Mouse (Mus musculus) right cerebral cortex, postnatal 10 days (tissue): Measurements from ENCODE around the gene Capzb.

Experiments
- DNase-seq, 2 experiments: peaks; one replicate each; pipeline ENCODE4 v3.0.0; 2021; ENCODE audit warnings: low spot score in 2 of 2

The Capzb gene

GRCm38 (mm10) chr4:139265783-139266499 lies 73.2 kb downstream of the Capzb start:
- no peak for DNase-seq

GRCm38 (mm10) chr4:139266500-139266865 lies 73.8 kb downstream of the Capzb start:
- no peak for DNase-seq

- no peak for DNase-seq
Measured at GRCm38 (mm10) chr4:139267335-139267734, 74.6 kb downstream of the Capzb start.

GRCm38 (mm10) chr4:139268242-139268641 lies 75.5 kb downstream of the Capzb start:
- no peak for DNase-seq

GRCm38 (mm10) chr4:139270168-139270567 lies 77.5 kb downstream of the Capzb start:
- no peak for DNase-seq

- DNase-seq: no peak
Measured at GRCm38 (mm10) chr4:139271562-139271961, 78.9 kb downstream of the Capzb start.

- DNase-seq: no peak
Measured at GRCm38 (mm10) chr4:139272951-139273680, 80.4 kb downstream of the Capzb start.

- DNase-seq: no peak
Measured at GRCm38 (mm10) chr4:139274573-139274972, 81.9 kb downstream of the Capzb start.

- DNase-seq: no peak
Measured at GRCm38 (mm10) chr4:139276411-139276810, 83.7 kb downstream of the Capzb start.

GRCm38 (mm10) chr4:139280530-139280929 lies 87.8 kb downstream of the Capzb start:
- no peak for DNase-seq

GRCm38 (mm10) chr4:139281791-139282345 lies 89.2 kb downstream of the Capzb start:
- DNase-seq: no peak

GRCm38 (mm10) chr4:139282955-139283417 lies 90.3 kb downstream of the Capzb start:
- no peak for DNase-seq

GRCm38 (mm10) chr4:139284877-139285276 lies 92.2 kb downstream of the Capzb start:
- DNase-seq: no peak

- DNase-seq: no peak
Measured at GRCm38 (mm10) chr4:139286234-139286633, 93.5 kb downstream of the Capzb start.

- DNase-seq: peak; percentile 77
Measured at GRCm38 (mm10) chr4:139287122-139287863, 94.6 kb downstream of the Capzb start.

- DNase-seq: peak; percentile 71 to 74
Measured at GRCm38 (mm10) chr4:139289017-139289416, 96.3 kb downstream of the Capzb start.

GRCm38 (mm10) chr4:139291099-139291498 lies 98.4 kb downstream of the Capzb start:
- peak in 1 of 2 experiments; percentile 54 for DNase-seq

GRCm38 (mm10) chr4:139292038-139292437 lies 99.3 kb downstream of the Capzb start:
- DNase-seq: no peak

- peak; percentile 69 to 71 for DNase-seq
Measured at GRCm38 (mm10) chr4:139297566-139297965, 104.9 kb downstream of the Capzb start.

- DNase-seq: no peak
Measured at GRCm38 (mm10) chr4:139298671-139299366, 106.1 kb downstream of the Capzb start.

- no peak for DNase-seq
Measured at GRCm38 (mm10) chr4:139301780-139302179, 109.1 kb downstream of the Capzb start.
